Mouse (Mus musculus): ENCODE data around the gene Pard3b.

The Pard3b gene

GRCm38 (mm10) chr1:62081129-62081528, 442.5 kb downstream of the Pard3b start:
- DNase-seq (ENCODE audit: low read depth, low spot score): no peak

- DNase-seq (ENCODE audit: low read depth, low spot score): peak; percentile 5
Measured at GRCm38 (mm10) chr1:62085995-62086394, 447.4 kb downstream of the Pard3b start.

GRCm38 (mm10) chr1:62087464-62087863, 448.8 kb downstream of the Pard3b start:
- DNase-seq (ENCODE audit: low read depth, low spot score): no peak

- no peak for DNase-seq (ENCODE audit: low read depth, low spot score)
Measured at GRCm38 (mm10) chr1:62094885-62095284, 456.3 kb downstream of the Pard3b start.

- DNase-seq (ENCODE audit: low read depth, low spot score): no peak
Measured at GRCm38 (mm10) chr1:62122426-62122825, 483.8 kb downstream of the Pard3b start.

- DNase-seq (ENCODE audit: low read depth, low spot score): no peak
Measured at GRCm38 (mm10) chr1:62129186-62129585, 490.6 kb downstream of the Pard3b start.

GRCm38 (mm10) chr1:62148134-62148533, 509.5 kb downstream of the Pard3b start:
- no peak for DNase-seq (ENCODE audit: low read depth, low spot score)

- DNase-seq (ENCODE audit: low read depth, low spot score): no peak
Measured at GRCm38 (mm10) chr1:62148786-62149185, 510.2 kb downstream of the Pard3b start.

- no peak for DNase-seq (ENCODE audit: low read depth, low spot score)
Measured at GRCm38 (mm10) chr1:62155970-62156369, 517.3 kb downstream of the Pard3b start.

GRCm38 (mm10) chr1:62159592-62159991, 521.0 kb downstream of the Pard3b start:
- DNase-seq (ENCODE audit: low read depth, low spot score): no peak

- no peak for DNase-seq (ENCODE audit: low read depth, low spot score)
Measured at GRCm38 (mm10) chr1:62175013-62175640, 536.5 kb downstream of the Pard3b start.

GRCm38 (mm10) chr1:62181638-62182037, 543.0 kb downstream of the Pard3b start:
- DNase-seq (ENCODE audit: low read depth, low spot score): no peak

- no peak for DNase-seq (ENCODE audit: low read depth, low spot score)
Measured at GRCm38 (mm10) chr1:62182634-62183033, 544.0 kb downstream of the Pard3b start.

- DNase-seq (ENCODE audit: low read depth, low spot score): no peak
Measured at GRCm38 (mm10) chr1:62190786-62191185, 552.2 kb downstream of the Pard3b start.

GRCm38 (mm10) chr1:62197515-62197914, 558.9 kb downstream of the Pard3b start:
- no peak for DNase-seq (ENCODE audit: low read depth, low spot score)

- no peak for DNase-seq (ENCODE audit: low read depth, low spot score)
Measured at GRCm38 (mm10) chr1:62200919-62201318, 562.3 kb downstream of the Pard3b start.

- no peak for DNase-seq (ENCODE audit: low read depth, low spot score)
Measured at GRCm38 (mm10) chr1:62201686-62202257, 563.1 kb downstream of the Pard3b start.

- no peak for DNase-seq (ENCODE audit: low read depth, low spot score)
Measured at GRCm38 (mm10) chr1:62213285-62213684, 574.7 kb downstream of the Pard3b start.

- no peak for DNase-seq (ENCODE audit: low read depth, low spot score)
Measured at GRCm38 (mm10) chr1:62215842-62216241, 577.2 kb downstream of the Pard3b start.

GRCm38 (mm10) chr1:62216568-62216967, 577.9 kb downstream of the Pard3b start:
- no peak for DNase-seq (ENCODE audit: low read depth, low spot score)

GRCm38 (mm10) chr1:62229129-62229528, 590.5 kb downstream of the Pard3b start:
- no peak for DNase-seq (ENCODE audit: low read depth, low spot score)

GRCm38 (mm10) chr1:62234039-62234438, 595.4 kb downstream of the Pard3b start:
- no peak for DNase-seq (ENCODE audit: low read depth, low spot score)

- DNase-seq (ENCODE audit: low read depth, low spot score): no peak
Measured at GRCm38 (mm10) chr1:62235121-62235520, 596.5 kb downstream of the Pard3b start.
